Mouse (Mus musculus): ENCODE data around the gene Gm20509. TPM values are rescaled to one million over a fixed set of nuclear protein-coding genes. Genes with fewer than 3 reads are reported as not detected.
"Not testable (repeated sequence)": the region's sequence is repeated elsewhere in the genome, so short reads cannot be mapped to it uniquely, and the experiment has no call there.

The Gm20509 gene
- polyA plus RNA-seq, 1 experiment = not detected

GRCm38 (mm10) chr9:73103880-73104198 lies 1.6 kb downstream of the Gm20509 start:
- peaks cover 5% of the 10 kb centered on the region for H3K4me1 ChIP-seq (ENCODE audit: control insufficient read depth, insufficient read depth, low read length)
- H3K27ac ChIP-seq (ENCODE audit: insufficient read depth, low read length) = no peak overlapping the region
- H3K27me3 ChIP-seq (ENCODE audit: control insufficient read depth, insufficient read depth, low read length, poor library complexity, severe bottlenecking) = peaks cover 4% of the 10 kb centered on the region; the same call in 1 of the 2 replicates
- peak overlapping the region; percentile 76 for H3K9ac ChIP-seq (ENCODE audit: low read depth, poor library complexity, severe bottlenecking)
- no peak for TF ChIP-seq POLR2A (IDR thresholded peaks at IDR 0.05; ENCODE audit: insufficient read depth, low read length)
- no peaks in the 10 kb centered on the region for H3K36me3 ChIP-seq (ENCODE audit: control insufficient read depth, insufficient read depth, low read length, poor library complexity, severe bottlenecking)
- H3K4me3 ChIP-seq (ENCODE audit: low read depth, low read length) = peak overlapping the region; percentile 63
- H3K9me3 ChIP-seq (replicated peaks; ENCODE audit: control insufficient read depth, insufficient read depth, low read length, poor library complexity, severe bottlenecking) = no peaks in the 10 kb centered on the region

GRCm38 (mm10) chr9:73105141-73105540 lies 2.9 kb downstream of the Gm20509 start:
- H3K27ac ChIP-seq (ENCODE audit: insufficient read depth, low read length) = no peak overlapping the region
- H3K9ac ChIP-seq (ENCODE audit: low read depth, poor library complexity, severe bottlenecking) = no peak overlapping the region
- H3K27me3 ChIP-seq (ENCODE audit: control insufficient read depth, insufficient read depth, low read length, poor library complexity, severe bottlenecking) = peaks cover 4% of the 10 kb centered on the region; the same call in 1 of the 2 replicates
- H3K4me1 ChIP-seq (ENCODE audit: control insufficient read depth, insufficient read depth, low read length) = peaks cover 3% of the 10 kb centered on the region
- TF ChIP-seq CTCF (IDR thresholded peaks at IDR 0.05; ENCODE audit: low read depth, low read length) (no peak), EP300 (IDR thresholded peaks at IDR 0.05; ENCODE audit: insufficient read depth, low read depth, low read length) (no peak), POLR2A (IDR thresholded peaks at IDR 0.05; ENCODE audit: insufficient read depth, low read length) (no peak)
- no peaks in the 10 kb centered on the region for H3K9me3 ChIP-seq (replicated peaks; ENCODE audit: control insufficient read depth, insufficient read depth, low read length, poor library complexity, severe bottlenecking)
- H3K4me3 ChIP-seq (ENCODE audit: low read depth, low read length) = no peak overlapping the region
- H3K36me3 ChIP-seq (ENCODE audit: control insufficient read depth, insufficient read depth, low read length, poor library complexity, severe bottlenecking) = no peaks in the 10 kb centered on the region

DNA sequence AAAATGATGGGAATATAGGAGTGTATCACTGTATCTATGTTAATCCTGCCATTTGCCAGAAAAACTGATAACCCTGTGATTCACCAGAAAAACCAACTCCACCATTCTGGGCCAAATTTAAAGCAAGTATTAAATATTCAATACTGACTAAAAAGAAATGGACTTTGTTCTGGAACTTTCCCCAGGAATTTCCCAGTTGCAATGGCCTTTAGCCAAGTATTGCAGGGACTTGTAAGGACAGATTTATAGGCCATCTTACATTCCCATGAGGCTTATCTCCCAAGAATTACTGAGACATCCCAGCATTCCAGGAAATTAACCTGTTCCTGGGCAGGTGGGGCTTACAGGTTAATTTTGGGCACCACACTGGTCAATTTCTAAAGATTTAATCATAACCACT lies 3.5 kb downstream of the Gm20509 start:
- TF ChIP-seq POLR2A (IDR thresholded peaks at IDR 0.05; ENCODE audit: insufficient read depth, low read length) (no peak), EP300 (IDR thresholded peaks at IDR 0.05; ENCODE audit: insufficient read depth, low read depth, low read length) (no peak), CTCF (IDR thresholded peaks at IDR 0.05; ENCODE audit: low read depth, low read length) (no peak)
- Histone ChIP-seq H3K9me3 (replicated peaks; ENCODE audit: control insufficient read depth, insufficient read depth, low read length, poor library complexity, severe bottlenecking) (no peaks in the 10 kb centered on the region), H3K27ac (ENCODE audit: insufficient read depth, low read length) (no peak overlapping the region), H3K9ac (ENCODE audit: low read depth, poor library complexity, severe bottlenecking) (no peak overlapping the region), H3K27me3 (ENCODE audit: control insufficient read depth, insufficient read depth, low read length, poor library complexity, severe bottlenecking) (peaks cover 4% of the 10 kb centered on the region; the same call in 1 of the 2 replicates), H3K4me1 (ENCODE audit: control insufficient read depth, insufficient read depth, low read length) (peaks cover 3% of the 10 kb centered on the region), H3K36me3 (ENCODE audit: control insufficient read depth, insufficient read depth, low read length, poor library complexity, severe bottlenecking) (no peaks in the 10 kb centered on the region), H3K4me3 (ENCODE audit: low read depth, low read length) (no peak overlapping the region)

DNA sequence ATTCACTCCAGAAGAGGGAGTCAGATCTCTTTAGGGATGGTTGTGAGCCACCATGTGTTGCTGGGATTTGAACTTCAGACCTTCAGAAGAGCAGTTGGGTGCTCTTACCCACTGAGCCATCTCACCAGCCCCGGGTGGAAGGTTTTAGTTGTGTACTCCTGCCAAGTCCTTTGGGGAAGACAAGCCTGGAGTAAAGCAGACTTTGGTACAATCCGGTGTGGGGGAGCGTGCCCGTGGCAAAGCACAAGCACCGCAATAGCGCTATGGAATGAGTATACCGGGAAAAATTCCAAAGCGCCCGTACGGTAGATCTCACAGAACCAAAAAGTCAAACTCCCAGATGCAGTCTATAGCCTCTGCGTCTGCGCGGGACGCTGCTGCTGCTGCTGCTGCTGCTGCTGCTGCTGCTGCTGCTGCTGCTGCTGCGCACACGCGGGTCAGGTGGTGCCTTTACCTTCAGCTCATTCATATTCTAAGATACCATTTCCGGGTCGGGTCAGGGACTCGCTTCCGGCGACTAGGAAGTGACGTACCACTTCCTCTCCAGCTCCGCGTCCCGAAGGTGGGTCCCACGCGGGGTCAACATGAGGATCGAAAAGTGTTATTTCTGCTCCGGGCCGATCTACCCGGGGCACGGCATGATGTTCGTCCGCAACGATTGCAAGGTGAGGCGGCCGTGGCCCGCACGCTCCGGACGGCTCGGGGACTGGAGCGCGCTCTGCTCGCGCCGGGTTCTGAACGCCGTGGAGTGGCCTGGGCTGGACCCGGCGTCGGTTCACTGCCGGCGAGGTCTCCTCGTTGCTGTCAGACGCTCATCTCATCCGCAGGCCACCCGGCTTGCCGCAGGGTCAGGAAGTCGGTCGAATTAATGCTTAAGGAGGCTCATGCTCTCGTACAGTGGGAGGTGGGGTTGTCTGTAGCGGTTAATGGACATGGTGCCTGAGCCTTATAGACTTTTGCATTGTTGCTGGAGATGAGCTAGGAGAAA lies 10.9 kb downstream of the Gm20509 start, which contains the start of gene Rsl24d1:
Rsl24d1 (plus strand) TSS at position 508 of the 988 bp plus-strand sequence.
- Histone ChIP-seq H3K27me3 (ENCODE audit: control insufficient read depth, insufficient read depth, low read length, poor library complexity, severe bottlenecking) (no peaks in the 10 kb centered on the region), H3K4me3 (ENCODE audit: low read depth, low read length) (peak within 1 kb of the TSS; percentile 92), H3K36me3 (ENCODE audit: control insufficient read depth, insufficient read depth, low read length, poor library complexity, severe bottlenecking) (peaks cover 26% of the 10 kb centered on the region), H3K4me1 (ENCODE audit: control insufficient read depth, insufficient read depth, low read length) (no peaks in the 10 kb centered on the region), H3K27ac (ENCODE audit: insufficient read depth, low read length) (peak within 1 kb of the TSS; percentile 83), H3K9ac (ENCODE audit: low read depth, poor library complexity, severe bottlenecking) (peak within 1 kb of the TSS; percentile 72), H3K9me3 (replicated peaks; ENCODE audit: control insufficient read depth, insufficient read depth, low read length, poor library complexity, severe bottlenecking) (no peaks in the 10 kb centered on the region)
- TF ChIP-seq CTCF (IDR thresholded peaks at IDR 0.05; ENCODE audit: low read depth, low read length) (no peak), EP300 (IDR thresholded peaks at IDR 0.05; ENCODE audit: insufficient read depth, low read depth, low read length) (no peak), POLR2A (IDR thresholded peaks at IDR 0.05; ENCODE audit: insufficient read depth, low read length) (no peak)

GRCm38 (mm10) chr9:73116704-73117103 lies 14.4 kb downstream of the Gm20509 start:
- H3K4me1 ChIP-seq (ENCODE audit: control insufficient read depth, insufficient read depth, low read length); H3K4me3 ChIP-seq (ENCODE audit: low read depth, low read length); H3K9ac ChIP-seq (ENCODE audit: low read depth, poor library complexity, severe bottlenecking); H3K27me3 ChIP-seq (ENCODE audit: control insufficient read depth, insufficient read depth, low read length, poor library complexity, severe bottlenecking); H3K9me3 ChIP-seq (replicated peaks; ENCODE audit: control insufficient read depth, insufficient read depth, low read length, poor library complexity, severe bottlenecking); H3K27ac ChIP-seq (ENCODE audit: insufficient read depth, low read length): not testable (repeated sequence)
- H3K36me3 ChIP-seq (ENCODE audit: control insufficient read depth, insufficient read depth, low read length, poor library complexity, severe bottlenecking) = peaks cover 49% of the 10 kb centered on the region

DNA sequence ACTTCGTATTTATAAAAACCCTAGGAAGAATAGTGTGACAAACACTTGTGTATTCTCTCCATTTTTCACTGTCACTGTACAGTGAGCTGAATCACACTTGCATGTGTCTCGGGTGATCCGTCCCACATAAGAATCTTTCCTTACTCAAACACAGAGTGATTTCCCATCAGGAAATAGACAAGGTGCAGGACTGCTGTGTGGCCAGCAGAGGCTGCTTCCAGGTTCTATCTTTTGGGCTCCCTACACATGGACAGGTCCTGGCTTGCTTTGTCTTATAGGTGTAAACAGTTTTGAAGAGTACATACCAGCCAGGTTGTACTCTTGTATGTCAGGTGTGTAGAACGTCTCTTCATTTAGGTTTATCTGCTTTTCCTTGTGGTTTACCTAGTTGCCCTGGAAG lies 15.7 kb downstream of the Gm20509 start:
- no peak overlapping the region for H3K4me3 ChIP-seq (ENCODE audit: low read depth, low read length)
- H3K27me3 ChIP-seq (ENCODE audit: control insufficient read depth, insufficient read depth, low read length, poor library complexity, severe bottlenecking) = no peaks in the 10 kb centered on the region
- H3K9ac ChIP-seq (ENCODE audit: low read depth, poor library complexity, severe bottlenecking) = no peak overlapping the region
- H3K4me1 ChIP-seq (ENCODE audit: control insufficient read depth, insufficient read depth, low read length) = no peaks in the 10 kb centered on the region
- H3K36me3 ChIP-seq (ENCODE audit: control insufficient read depth, insufficient read depth, low read length, poor library complexity, severe bottlenecking) = peaks cover 54% of the 10 kb centered on the region
- H3K27ac ChIP-seq (ENCODE audit: insufficient read depth, low read length) = peak overlapping the region; percentile 46; the same call in 1 of the 2 replicates
- H3K9me3 ChIP-seq (replicated peaks; ENCODE audit: control insufficient read depth, insufficient read depth, low read length, poor library complexity, severe bottlenecking) = no peaks in the 10 kb centered on the region
- TF ChIP-seq EP300 (IDR thresholded peaks at IDR 0.05; ENCODE audit: insufficient read depth, low read depth, low read length) (no peak), CTCF (IDR thresholded peaks at IDR 0.05; ENCODE audit: low read depth, low read length) (no peak), POLR2A (IDR thresholded peaks at IDR 0.05; ENCODE audit: insufficient read depth, low read length) (no peak)

All from ES-Bruce4 (cell line).